Mouse (Mus musculus) G1E (cell line): ENCODE measurements around the gene Ecpas.

Experiments used
- CTCF ChIP-seq: IDR thresholded peaks from 2 replicates; pipeline ENCODE4 v1.5.1; 2012; ENCODE audit warnings: low read depth, low read length, inconsistent platforms, mixed read lengths
- GATA1 ChIP-seq: IDR thresholded peaks from 2 replicates; pipeline ENCODE4 v1.6.1; 2012; ENCODE audit warnings: borderline replicate concordance, low read length, inconsistent platforms, mixed read lengths
- GATA2 ChIP-seq: IDR thresholded peaks from 2 replicates; pipeline ENCODE4 v1.6.1; 2012; ENCODE audit warnings: low read depth, low read length, inconsistent platforms, borderline replicate concordance
- TAL1 ChIP-seq: conservative IDR thresholded peaks from 2 replicates; pipeline ENCODE4 v1.6.1; 2012; ENCODE audit warnings: low read depth, low read length, inconsistent platforms, mixed read lengths

DNA sequence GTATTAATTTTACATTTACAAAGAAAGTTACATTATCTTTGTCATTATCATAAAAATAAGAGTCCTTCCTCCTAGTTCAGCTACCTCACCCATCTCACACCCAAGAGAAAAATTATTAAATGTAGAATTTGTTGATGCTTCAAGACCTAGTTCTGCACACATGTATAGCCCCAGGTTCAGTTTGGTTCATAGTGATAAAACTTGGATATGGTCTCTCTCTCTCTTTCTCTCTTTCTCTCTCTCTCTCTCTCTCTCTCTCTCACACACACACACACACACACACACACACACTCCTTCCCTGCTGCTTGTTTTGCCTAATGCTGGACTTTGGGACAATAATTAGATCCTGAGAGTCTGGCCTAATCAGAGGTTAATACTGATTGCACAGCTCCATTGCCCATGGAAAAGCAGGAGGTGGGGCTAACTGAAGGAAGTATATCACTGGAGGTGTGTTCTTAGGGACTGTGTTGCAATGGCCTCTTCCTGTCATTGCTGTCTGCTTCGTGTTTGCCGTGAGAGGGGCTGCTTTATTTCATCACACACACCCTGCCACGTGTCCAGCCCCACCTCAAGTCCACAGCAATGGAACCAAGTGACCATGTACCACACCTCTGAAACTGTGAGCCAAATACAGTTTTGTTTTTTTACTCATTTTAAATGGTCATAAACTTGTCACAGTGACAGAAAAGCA, 932 bp upstream of the Ecpas start:
- TF ChIP-seq TAL1: no peak
- no peak for TF ChIP-seq GATA1
- no peak for TF ChIP-seq CTCF
- no peak for TF ChIP-seq GATA2
